Mouse (Mus musculus) spleen, adult 2 months (tissue): ENCODE measurements at regions not wholly inside any gene's neighbourhood (a gene's known extent, or its start where the extent isn't known, plus 50 kb on each side); places are given as distances from the start of the nearest gene placed in this dataset.

Source experiments
- DNase-seq, 2 experiments: peaks; one replicate each; pipeline versions ENCODE4 v3.0.0 to v3.0.0-alpha.2; 2012 to 2021; ENCODE audit warnings: low spot score in 2 of 2, low read depth in 1 of 2
- H3K27ac ChIP-seq: fragments of 200-500 bp; 2 replicates; pipeline ENCODE4 v1.5.1; 2012; ENCODE audit warnings: low read length, inconsistent platforms; ENCODE audit not compliant: insufficient read depth
- H3K27me3 ChIP-seq: fragments of 200-500 bp; 2 replicates; pipeline ENCODE4 v1.6.1; 2012; ENCODE audit warnings: mild to moderate bottlenecking, moderate library complexity, low read length, inconsistent platforms; ENCODE audit not compliant: control insufficient read depth, insufficient read depth
- H3K36me3 ChIP-seq: fragments of 200-500 bp; 2 replicates; pipeline ENCODE4 v1.6.1; 2012; ENCODE audit warnings: mild to moderate bottlenecking, low read length, inconsistent platforms; ENCODE audit not compliant: control insufficient read depth, insufficient read depth
- H3K4me1 ChIP-seq: fragments of 200-500 bp; 2 replicates; pipeline ENCODE4 v1.6.1; 2011; ENCODE audit warnings: inconsistent platforms; ENCODE audit not compliant: control insufficient read depth, insufficient read depth, insufficient read length
- H3K4me3 ChIP-seq: fragments of 200-500 bp; 2 replicates; pipeline ENCODE4 v1.5.1; 2011; ENCODE audit warnings: mild to moderate bottlenecking, inconsistent platforms; ENCODE audit not compliant: insufficient read depth, insufficient read length; ENCODE audit errors: extremely low read depth
- CTCF ChIP-seq: fragments of 200-500 bp; IDR thresholded peaks from 2 replicates; pipeline ENCODE4 v1.5.1; 2011; ENCODE audit warnings: mild to moderate bottlenecking, inconsistent platforms; ENCODE audit not compliant: insufficient read depth, insufficient read length, insufficient replicate concordance; ENCODE audit errors: extremely low read depth
- POLR2A ChIP-seq: fragments of 200-500 bp; IDR thresholded peaks from 2 replicates; pipeline ENCODE4 v1.6.1; 2011; ENCODE audit warnings: low read depth, low read length, inconsistent platforms
- WGBS: fragments of 180-500 bp; shearing (Covaris S2); methylation state at CpG from one replicate; pipeline ENCODE4 v1.1.7; 2018; 5-methylcytosine and 5-hydroxymethylcytosine counted together

DNA sequence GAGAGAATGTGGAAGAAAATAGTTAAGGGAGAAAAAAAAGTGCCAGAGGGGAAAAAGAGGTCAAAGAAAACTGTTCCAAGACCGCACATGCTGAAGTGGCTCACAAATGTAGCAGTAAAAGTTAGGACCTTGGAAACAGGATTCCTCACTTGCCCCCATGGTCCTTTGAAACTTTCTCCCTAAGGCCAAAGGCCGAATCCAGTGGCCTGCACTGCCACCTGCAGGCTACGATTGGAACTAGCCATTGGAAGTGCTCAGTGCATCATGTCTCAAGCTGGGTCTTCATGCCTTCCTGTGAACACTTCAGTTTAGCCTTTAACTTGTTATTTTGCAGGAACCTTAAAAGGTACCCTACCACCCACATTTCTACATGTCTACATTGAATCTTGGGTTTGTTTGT, 56.3 kb upstream of the Mctp2 start:
- DNase-seq: peak in 1 of 2 experiments; percentile 71
- peak; percentile 90; the same call in 1 of the 2 replicates for TF ChIP-seq CTCF
- no peak for TF ChIP-seq POLR2A
- Histone ChIP-seq H3K4me1 (no peaks in the 10 kb centered on the region), H3K36me3 (no peaks in the 10 kb centered on the region), H3K27me3 (no peaks in the 10 kb centered on the region), H3K4me3 (no peak overlapping the region), H3K27ac (no peak overlapping the region)
- WGBS: 17% methylated on average over 3 of the region's 3 CpGs

DNA sequence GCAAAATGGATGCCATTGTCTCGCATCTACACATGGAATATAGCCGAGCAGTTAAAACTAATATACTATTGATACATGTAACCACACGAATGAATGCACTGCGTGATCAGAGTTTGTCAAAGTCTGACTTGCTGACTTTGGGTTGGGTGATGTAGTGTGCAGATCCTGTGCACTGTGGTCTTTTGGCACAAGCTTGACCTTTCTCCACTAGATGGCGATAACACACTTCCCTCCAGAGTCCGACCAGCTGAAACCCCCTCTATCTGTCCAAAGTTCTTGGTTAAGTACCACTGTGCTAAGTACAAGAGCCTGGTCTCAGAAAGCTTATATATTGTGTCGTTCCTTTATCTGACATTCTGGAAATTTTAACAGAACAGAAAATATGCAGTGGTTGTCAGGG, 84.9 kb upstream of the Mctp2 start:
- DNase-seq: no peak
- 47% methylated on average over 7 of the region's 7 CpGs for WGBS
- Histone ChIP-seq H3K27ac (no peak overlapping the region), H3K4me1 (no peaks in the 10 kb centered on the region), H3K27me3 (no peaks in the 10 kb centered on the region), H3K36me3 (no peaks in the 10 kb centered on the region), H3K4me3 (no peak overlapping the region)
- TF ChIP-seq POLR2A (no peak), CTCF (0 out of 2 replicates have a peak, but pooled peaks have one; percentile 6)

DNA sequence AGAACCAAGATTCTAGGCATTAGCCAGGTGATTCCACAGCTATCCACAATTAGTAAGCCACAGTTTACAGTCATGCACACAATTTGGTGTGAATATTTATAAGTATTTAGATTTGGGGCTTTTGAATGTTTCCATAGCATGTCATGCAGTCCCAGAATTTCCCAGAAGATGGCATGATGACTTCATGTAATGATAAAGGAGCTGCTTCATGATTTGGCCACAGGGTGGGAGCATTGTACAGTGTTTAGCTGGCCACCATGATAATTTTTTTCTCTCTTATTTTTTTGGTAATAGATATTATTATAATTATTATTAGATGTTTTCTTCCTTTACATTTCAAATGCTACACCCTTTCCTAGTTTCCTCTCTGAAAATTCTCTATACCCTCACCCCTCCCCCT, 93.6 kb upstream of the Mctp2 start:
- H3K27me3 ChIP-seq: no peaks in the 10 kb centered on the region
- TF ChIP-seq CTCF: no peak
- no peak for TF ChIP-seq POLR2A
- H3K27ac ChIP-seq: no peak overlapping the region
- no peaks in the 10 kb centered on the region for H3K4me1 ChIP-seq
- H3K4me3 ChIP-seq: no peak overlapping the region
- DNase-seq: no peak
- no peaks in the 10 kb centered on the region for H3K36me3 ChIP-seq

DNA sequence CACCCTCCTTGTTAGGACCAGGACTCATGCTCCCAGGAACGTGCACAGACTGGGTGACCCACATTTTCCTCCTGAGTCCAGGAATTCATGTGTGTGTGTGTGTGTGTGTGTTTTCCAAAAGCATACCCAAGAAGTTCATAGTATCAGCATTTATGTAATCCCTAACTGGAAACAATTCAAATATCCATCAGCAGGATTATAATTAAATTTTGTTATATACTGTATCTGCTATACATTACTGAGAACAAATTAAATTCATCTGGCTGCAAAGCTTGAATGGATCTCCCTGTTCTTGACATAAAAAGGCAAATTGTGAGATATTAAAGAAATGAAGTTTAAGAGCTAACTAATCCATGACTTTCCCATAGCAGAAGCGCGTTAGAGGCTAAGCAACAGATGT, 99.7 kb upstream of the Mctp2 start:
- no peaks in the 10 kb centered on the region for H3K36me3 ChIP-seq
- WGBS: 94% methylated on average over 3 of the region's 3 CpGs
- no peak for TF ChIP-seq CTCF
- H3K4me1 ChIP-seq: no peaks in the 10 kb centered on the region
- no peak overlapping the region for H3K27ac ChIP-seq
- no peaks in the 10 kb centered on the region for H3K27me3 ChIP-seq
- no peak overlapping the region for H3K4me3 ChIP-seq
- no peak for DNase-seq

DNA sequence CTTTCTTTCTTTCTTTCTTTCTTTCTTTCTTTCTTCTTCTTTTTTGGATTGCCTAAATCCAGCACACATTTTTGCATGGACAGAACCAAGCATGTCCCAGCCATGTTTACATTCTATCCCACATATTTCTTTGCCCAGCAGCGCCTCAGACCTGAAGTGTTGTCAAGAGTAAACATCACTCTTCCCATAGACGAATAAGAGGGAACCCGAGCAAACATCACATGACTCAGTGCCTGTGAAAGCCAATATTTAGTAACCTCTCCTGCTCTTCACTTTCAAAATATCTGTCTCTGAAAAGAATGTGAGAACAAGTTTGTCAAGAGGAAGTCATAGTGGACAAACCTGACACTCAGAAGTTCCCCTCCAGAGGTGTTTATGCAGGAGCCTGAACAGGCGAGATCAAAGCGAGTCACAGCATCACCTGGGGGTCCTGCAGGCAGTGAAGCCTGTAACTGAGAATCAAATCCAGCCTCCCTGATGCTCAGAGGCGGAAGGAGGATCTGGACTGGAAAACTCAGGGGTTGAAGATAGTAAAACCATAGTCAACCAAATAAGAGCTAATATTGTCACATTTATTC, 102.1 kb upstream of the Mctp2 start:
- no peak for DNase-seq
- no peaks in the 10 kb centered on the region for H3K36me3 ChIP-seq
- WGBS: 61% methylated on average over 6 of the region's 6 CpGs

DNA sequence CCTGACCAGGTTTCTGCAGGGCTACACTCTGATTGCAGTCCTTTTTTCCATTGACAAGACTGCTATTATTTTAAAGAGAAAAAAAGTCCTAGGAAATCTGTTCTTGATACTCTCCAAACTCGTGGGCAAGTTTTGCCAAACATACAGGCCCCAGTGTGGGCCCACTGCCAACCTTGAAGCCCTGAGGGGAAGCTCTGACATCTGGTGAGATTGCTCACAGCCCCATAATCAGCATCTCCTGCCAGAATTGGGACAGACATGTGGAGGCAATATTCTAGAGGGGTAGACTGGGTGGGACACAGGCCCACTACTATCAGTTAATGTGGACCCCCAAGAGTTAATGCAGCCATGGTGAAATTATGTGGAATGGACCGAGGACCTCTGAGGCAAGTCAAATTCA, 132.1 kb upstream of the Mctp2 start:
- H3K4me3 ChIP-seq: no peak overlapping the region
- no peaks in the 10 kb centered on the region for H3K4me1 ChIP-seq
- H3K36me3 ChIP-seq: no peaks in the 10 kb centered on the region
- 54% methylated on average over 2 of the region's 2 CpGs for WGBS
- TF ChIP-seq POLR2A (no peak), CTCF (no peak)
- no peak for DNase-seq
- no peaks in the 10 kb centered on the region for H3K27me3 ChIP-seq
- H3K27ac ChIP-seq: no peak overlapping the region

More for the DNA sequence above, 102.1 kb upstream of the Mctp2 start:
- TF ChIP-seq CTCF (no peak), POLR2A (no peak)
- H3K27ac ChIP-seq: no peak overlapping the region
- no peak overlapping the region for H3K4me3 ChIP-seq
- no peaks in the 10 kb centered on the region for H3K4me1 ChIP-seq
- H3K27me3 ChIP-seq: no peaks in the 10 kb centered on the region

DNA sequence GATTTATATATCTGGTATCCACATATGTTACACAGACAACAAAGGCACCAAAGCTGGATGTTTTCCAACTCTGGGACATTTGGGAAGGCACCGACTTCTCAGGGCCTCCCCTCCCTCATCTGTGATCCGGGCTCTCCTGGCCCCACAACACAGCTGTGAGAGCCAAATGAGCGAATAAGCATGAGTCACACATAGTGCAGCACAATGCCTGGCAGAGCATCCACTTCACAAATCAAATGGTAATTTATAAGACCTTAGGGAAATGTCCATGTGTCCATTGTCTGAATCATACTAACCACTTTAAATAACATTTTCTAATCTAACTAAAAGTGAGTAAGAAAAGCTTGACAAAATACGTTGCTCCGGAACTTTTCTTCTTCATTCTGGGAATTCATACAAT, 135.6 kb upstream of the Mctp2 start:
- no peak overlapping the region for H3K4me3 ChIP-seq
- DNase-seq: no peak
- TF ChIP-seq POLR2A: no peak
- no peak for TF ChIP-seq CTCF
- H3K36me3 ChIP-seq: no peaks in the 10 kb centered on the region
- WGBS: 92% methylated on average over 5 of the region's 5 CpGs
- no peak overlapping the region for H3K27ac ChIP-seq
- no peaks in the 10 kb centered on the region for H3K27me3 ChIP-seq
- H3K4me1 ChIP-seq: no peaks in the 10 kb centered on the region
